Mouse (Mus musculus) frontal cortex, postnatal 10 days (tissue): ENCODE measurements around the gene Btnl2.

Experiments used
- DNase-seq, 2 experiments: peaks; one replicate each; pipeline ENCODE4 v3.0.0; 2022; ENCODE audit warnings: low spot score in 2 of 2, mixed read lengths in 1 of 2

Gene Btnl2

GRCm38 (mm10) chr17:34398711-34399393 lies 44.2 kb downstream of the Btnl2 start, which contains the start of gene BC051142:
BC051142 (plus strand) TSS chr17:34398820.
- DNase-seq: peak; percentile 78 to 79

DNA sequence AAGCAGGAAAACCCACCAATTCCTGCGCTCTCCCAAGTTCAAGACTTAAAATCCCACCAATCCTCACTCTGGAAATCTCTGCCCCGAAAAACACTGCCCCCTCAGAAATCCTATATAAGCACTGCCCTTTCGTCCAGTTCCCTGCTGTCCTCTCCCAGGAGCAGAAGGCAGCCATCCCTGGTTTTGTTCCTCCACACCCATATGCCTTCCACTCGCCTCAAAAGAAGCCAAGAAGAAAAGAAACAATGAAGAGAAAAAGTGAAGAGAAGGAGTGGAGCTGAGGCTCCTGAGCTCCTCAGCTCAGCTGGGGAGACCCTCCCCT lies 44.7 kb downstream of the Btnl2 start:
- no peak for DNase-seq

GRCm38 (mm10) chr17:34411117-34411516 lies 56.5 kb downstream of the Btnl2 start:
- DNase-seq: peak; percentile 28 to 57
